Mouse (Mus musculus): ENCODE measurements around the gene Cux1. TPM values are rescaled to one million over a fixed set of nuclear protein-coding genes. Genes with fewer than 3 reads are reported as not detected.

Gene Cux1
- polyA plus RNA-seq, 1 experiment, result 46.6 TPM

GRCm38 (mm10) chr5:136548776-136549175, 18.5 kb downstream of the Cux1 start:
- no peak overlapping the region for H3K4me3 ChIP-seq (replicated peaks; ENCODE audit: extremely low read depth, low read depth, low read length)
- peaks cover 3% of the 10 kb centered on the region; the same call in 1 of the 2 replicates for H3K4me1 ChIP-seq (ENCODE audit: control insufficient read depth, insufficient read depth, low read length)
- WGBS, result 79% methylated on average over 2 of the region's 2 CpGs
- DNase-seq, result no peak
- no peak for TF ChIP-seq POLR2A (IDR thresholded peaks at IDR 0.05; ENCODE audit: borderline replicate concordance, extremely low read depth, low read depth, low read length)
- TF ChIP-seq CTCF (IDR thresholded peaks at IDR 0.05; ENCODE audit: insufficient read depth, low read length), result no peak

- 75% methylated on average over 4 of the region's 4 CpGs for WGBS
- H3K4me3 ChIP-seq (replicated peaks; ENCODE audit: extremely low read depth, low read depth, low read length), result no peak overlapping the region
- peaks cover 5% of the 10 kb centered on the region; the same call in 1 of the 2 replicates for H3K4me1 ChIP-seq (ENCODE audit: control insufficient read depth, insufficient read depth, low read length)
- TF ChIP-seq CTCF (IDR thresholded peaks at IDR 0.05; ENCODE audit: insufficient read depth, low read length) (no peak), POLR2A (IDR thresholded peaks at IDR 0.05; ENCODE audit: borderline replicate concordance, extremely low read depth, low read depth, low read length) (no peak)
- DNase-seq, result no peak
These were observed 22.2 kb downstream of the Cux1 start for GRCm38 (mm10) chr5:136545061-136545460.

- TF ChIP-seq POLR2A (IDR thresholded peaks at IDR 0.05; ENCODE audit: borderline replicate concordance, extremely low read depth, low read depth, low read length) (no peak), CTCF (IDR thresholded peaks at IDR 0.05; ENCODE audit: insufficient read depth, low read length) (no peak)
- H3K4me1 ChIP-seq (ENCODE audit: control insufficient read depth, insufficient read depth, low read length), result peaks cover 8% of the 10 kb centered on the region; the same call in 1 of the 2 replicates
- DNase-seq, result no peak
- H3K4me3 ChIP-seq (replicated peaks; ENCODE audit: extremely low read depth, low read depth, low read length), result no peak overlapping the region
These were observed 24.1 kb downstream of the Cux1 start for GRCm38 (mm10) chr5:136543171-136543570.

GRCm38 (mm10) chr5:136540952-136541351, 26.3 kb downstream of the Cux1 start:
- DNase-seq, result peak; percentile 48
- Histone ChIP-seq H3K4me1 (ENCODE audit: control insufficient read depth, insufficient read depth, low read length) (peaks cover 8% of the 10 kb centered on the region; the same call in 1 of the 2 replicates), H3K4me3 (replicated peaks; ENCODE audit: extremely low read depth, low read depth, low read length) (no peak overlapping the region)
- TF ChIP-seq CTCF (IDR thresholded peaks at IDR 0.05; ENCODE audit: insufficient read depth, low read length), result no peak
- TF ChIP-seq POLR2A (IDR thresholded peaks at IDR 0.05; ENCODE audit: borderline replicate concordance, extremely low read depth, low read depth, low read length), result no peak

GRCm38 (mm10) chr5:136540055-136540838, 27.0 kb downstream of the Cux1 start:
- no peak for DNase-seq

GRCm38 (mm10) chr5:136536753-136537152, 30.5 kb downstream of the Cux1 start:
- TF ChIP-seq CTCF (IDR thresholded peaks at IDR 0.05; ENCODE audit: insufficient read depth, low read length) (no peak), POLR2A (IDR thresholded peaks at IDR 0.05; ENCODE audit: borderline replicate concordance, extremely low read depth, low read depth, low read length) (no peak)
- no peak for DNase-seq
- Histone ChIP-seq H3K4me1 (ENCODE audit: control insufficient read depth, insufficient read depth, low read length) (peaks cover 23% of the 10 kb centered on the region), H3K4me3 (replicated peaks; ENCODE audit: extremely low read depth, low read depth, low read length) (no peak overlapping the region)
- 74% methylated on average over 4 of the region's 4 CpGs for WGBS

More at GRCm38 (mm10) chr5:136540055-136540838, 27.0 kb downstream of the Cux1 start:
- TF ChIP-seq CTCF (IDR thresholded peaks at IDR 0.05; ENCODE audit: insufficient read depth, low read length) (no peak), POLR2A (IDR thresholded peaks at IDR 0.05; ENCODE audit: borderline replicate concordance, extremely low read depth, low read depth, low read length) (no peak)
- Histone ChIP-seq H3K4me3 (replicated peaks; ENCODE audit: extremely low read depth, low read depth, low read length) (no peak overlapping the region), H3K4me1 (ENCODE audit: control insufficient read depth, insufficient read depth, low read length) (peaks cover 8% of the 10 kb centered on the region; the same call in 1 of the 2 replicates)
- 67% methylated on average over 5 of the region's 5 CpGs for WGBS

- no peak for DNase-seq
- peaks cover 28% of the 10 kb centered on the region for H3K4me1 ChIP-seq (ENCODE audit: control insufficient read depth, insufficient read depth, low read length)
- WGBS, result 56% methylated on average over 5 of the region's 5 CpGs
- no peak overlapping the region for H3K4me3 ChIP-seq (replicated peaks; ENCODE audit: extremely low read depth, low read depth, low read length)
- TF ChIP-seq CTCF (IDR thresholded peaks at IDR 0.05; ENCODE audit: insufficient read depth, low read length) (no peak), POLR2A (IDR thresholded peaks at IDR 0.05; ENCODE audit: borderline replicate concordance, extremely low read depth, low read depth, low read length) (no peak)
These were observed 31.1 kb downstream of the Cux1 start for GRCm38 (mm10) chr5:136535976-136536725.

GRCm38 (mm10) chr5:136535204-136535603, 32.1 kb downstream of the Cux1 start:
- TF ChIP-seq CTCF (IDR thresholded peaks at IDR 0.05; ENCODE audit: insufficient read depth, low read length) (no peak), POLR2A (IDR thresholded peaks at IDR 0.05; ENCODE audit: borderline replicate concordance, extremely low read depth, low read depth, low read length) (no peak)
- WGBS, result 62% methylated on average over 1 of the region's 1 CpGs
- no peak for DNase-seq
- no peak overlapping the region for H3K4me3 ChIP-seq (replicated peaks; ENCODE audit: extremely low read depth, low read depth, low read length)
- peaks cover 27% of the 10 kb centered on the region for H3K4me1 ChIP-seq (ENCODE audit: control insufficient read depth, insufficient read depth, low read length)

- DNase-seq, result no peak
- TF ChIP-seq CTCF (IDR thresholded peaks at IDR 0.05; ENCODE audit: insufficient read depth, low read length) (no peak), POLR2A (IDR thresholded peaks at IDR 0.05; ENCODE audit: borderline replicate concordance, extremely low read depth, low read depth, low read length) (no peak)
- WGBS, result 47% methylated on average over 11 of the region's 11 CpGs
- no peak overlapping the region for H3K4me3 ChIP-seq (replicated peaks; ENCODE audit: extremely low read depth, low read depth, low read length)
- peaks cover 23% of the 10 kb centered on the region for H3K4me1 ChIP-seq (ENCODE audit: control insufficient read depth, insufficient read depth, low read length)
These were observed 33.7 kb downstream of the Cux1 start for GRCm38 (mm10) chr5:136533371-136534276.
